Mouse (Mus musculus) midbrain, embryonic 13.5 days (tissue): ENCODE measurements around the gene Syt14. TPM values are rescaled to one million over a fixed set of nuclear protein-coding genes. Genes with fewer than 3 reads are reported as not detected.
A peak's percentile ranks its signal among the peaks of the same experiment; 100 is the strongest.

Source experiments
- ATAC-seq: fragments of 200-750 bp; cut with Nextera tagmentation; 2 replicates; pipeline ENCODE4 v1.8.0; 2017; ENCODE audit warnings: mild to moderate bottlenecking, moderate TSS enrichment, moderate library complexity
- H3K27ac ChIP-seq: fragments of 300-500 bp; sonication (generic); 2 replicates; pipeline ENCODE4 v1.5.1; 2015; ENCODE audit warnings: inconsistent platforms, mild to moderate bottlenecking, moderate library complexity
- H3K27me3 ChIP-seq: fragments of 300-500 bp; sonication (generic); 2 replicates; pipeline ENCODE4 v1.6.1; 2015; ENCODE audit warnings: mild to moderate bottlenecking, inconsistent platforms
- H3K36me3 ChIP-seq: fragments of 300-500 bp; sonication (generic); 2 replicates; pipeline ENCODE4 v1.6.1; 2015; ENCODE audit warnings: mild to moderate bottlenecking, inconsistent platforms
- H3K4me1 ChIP-seq: fragments of 300-500 bp; sonication (generic); replicated peaks from 2 replicates; pipeline ENCODE4 v1.6.1; 2015; ENCODE audit warnings: inconsistent platforms
- H3K4me2 ChIP-seq: fragments of 300-500 bp; sonication (generic); replicated peaks from 2 replicates; pipeline ENCODE4 v1.6.1; 2015; ENCODE audit warnings: moderate library complexity, mild to moderate bottlenecking, inconsistent platforms
- H3K4me3 ChIP-seq: fragments of 300-500 bp; sonication (generic); replicated peaks from 2 replicates; pipeline ENCODE4 v1.5.1; 2015; ENCODE audit warnings: mild to moderate bottlenecking, inconsistent platforms
- H3K9ac ChIP-seq: fragments of 300-500 bp; sonication (generic); replicated peaks from 2 replicates; pipeline ENCODE4 v1.6.1; 2015; ENCODE audit warnings: mild to moderate bottlenecking, inconsistent platforms
- H3K9me3 ChIP-seq: fragments of 300-500 bp; sonication (generic); 2 replicates; pipeline ENCODE4 v1.6.1; 2016; ENCODE audit warnings: mild to moderate bottlenecking, inconsistent platforms
- WGBS: fragments of 180-500 bp; shearing (Covaris S2); methylation state at CpG from one replicate; pipeline ENCODE4 v1.1.7; 2015; 5-methylcytosine and 5-hydroxymethylcytosine counted together
- polyA plus RNA-seq: library from polyadenylated mRNA; unstranded; fragments of >200 nt; fragmentation: Nextera tagmentation; extraction: Ambion mirVana; gene quantifications from 2 replicates; pipeline ENCODE4 v1.2.1, GENCODE M21; 2015

Gene Syt14
- polyA plus RNA-seq, 1 experiment from 2014 or later, result 8.9 TPM

DNA sequence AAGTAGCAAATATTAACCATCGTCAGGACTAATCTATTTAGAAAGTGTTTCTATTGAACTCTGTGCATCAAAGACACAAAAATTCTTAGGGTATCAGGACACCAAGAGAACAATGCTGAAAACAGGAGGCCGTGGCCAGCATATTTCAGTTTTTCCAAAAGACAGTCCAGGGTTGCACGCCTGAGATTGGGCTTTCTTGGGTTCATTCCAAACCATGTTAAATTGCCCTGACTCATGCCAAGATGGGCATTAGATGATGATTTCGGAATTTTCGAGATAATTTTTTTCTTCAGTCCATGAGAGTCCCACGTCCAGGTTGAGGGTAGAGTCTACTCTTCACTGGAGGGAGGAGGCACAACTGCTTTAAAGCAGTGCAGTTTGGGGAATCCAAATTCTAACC is 178.6 kb downstream of the Syt14 start:
- H3K9ac ChIP-seq, result no peak overlapping the region
- no peak for ATAC-seq
- H3K4me1 ChIP-seq, result peaks cover 41% of the 10 kb centered on the region
- H3K4me3 ChIP-seq, result no peak overlapping the region
- H3K4me2 ChIP-seq, result no peak overlapping the region
- H3K27ac ChIP-seq, result no peak overlapping the region
- no peaks in the 10 kb centered on the region for H3K36me3 ChIP-seq
- no peaks in the 10 kb centered on the region for H3K9me3 ChIP-seq
- peaks cover 24% of the 10 kb centered on the region for H3K27me3 ChIP-seq
- 73% methylated on average over 6 of the region's 6 CpGs for WGBS

DNA sequence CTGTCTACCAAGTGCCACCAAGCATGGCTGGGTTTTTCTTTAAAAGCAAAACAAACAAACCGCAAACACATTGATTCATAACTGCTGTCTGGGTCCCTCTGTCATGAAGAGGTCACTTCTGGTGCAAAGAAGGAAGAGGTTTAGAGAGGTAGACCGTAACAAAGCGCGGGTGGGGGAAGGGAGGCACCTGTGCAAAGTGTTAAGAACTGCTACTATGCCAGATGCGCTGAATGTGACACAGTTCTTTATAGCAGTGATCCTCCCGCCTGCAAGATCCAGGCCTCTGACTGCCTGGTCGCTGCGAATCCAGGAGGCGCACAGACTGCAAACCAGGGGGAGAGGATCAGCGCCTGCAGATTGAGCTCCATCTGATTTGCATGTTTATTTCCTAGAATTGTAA is 179.2 kb downstream of the Syt14 start:
- no peaks in the 10 kb centered on the region for H3K36me3 ChIP-seq
- H3K4me1 ChIP-seq, result peaks cover 46% of the 10 kb centered on the region
- H3K9me3 ChIP-seq, result no peaks in the 10 kb centered on the region
- no peak overlapping the region for H3K9ac ChIP-seq
- peaks cover 25% of the 10 kb centered on the region for H3K27me3 ChIP-seq
- WGBS, result 7% methylated on average over 10 of the region's 10 CpGs
- no peak for ATAC-seq
- no peak overlapping the region for H3K4me3 ChIP-seq
- peak overlapping the region; percentile 97 for H3K27ac ChIP-seq
- H3K4me2 ChIP-seq, result peak overlapping the region; percentile 87

DNA sequence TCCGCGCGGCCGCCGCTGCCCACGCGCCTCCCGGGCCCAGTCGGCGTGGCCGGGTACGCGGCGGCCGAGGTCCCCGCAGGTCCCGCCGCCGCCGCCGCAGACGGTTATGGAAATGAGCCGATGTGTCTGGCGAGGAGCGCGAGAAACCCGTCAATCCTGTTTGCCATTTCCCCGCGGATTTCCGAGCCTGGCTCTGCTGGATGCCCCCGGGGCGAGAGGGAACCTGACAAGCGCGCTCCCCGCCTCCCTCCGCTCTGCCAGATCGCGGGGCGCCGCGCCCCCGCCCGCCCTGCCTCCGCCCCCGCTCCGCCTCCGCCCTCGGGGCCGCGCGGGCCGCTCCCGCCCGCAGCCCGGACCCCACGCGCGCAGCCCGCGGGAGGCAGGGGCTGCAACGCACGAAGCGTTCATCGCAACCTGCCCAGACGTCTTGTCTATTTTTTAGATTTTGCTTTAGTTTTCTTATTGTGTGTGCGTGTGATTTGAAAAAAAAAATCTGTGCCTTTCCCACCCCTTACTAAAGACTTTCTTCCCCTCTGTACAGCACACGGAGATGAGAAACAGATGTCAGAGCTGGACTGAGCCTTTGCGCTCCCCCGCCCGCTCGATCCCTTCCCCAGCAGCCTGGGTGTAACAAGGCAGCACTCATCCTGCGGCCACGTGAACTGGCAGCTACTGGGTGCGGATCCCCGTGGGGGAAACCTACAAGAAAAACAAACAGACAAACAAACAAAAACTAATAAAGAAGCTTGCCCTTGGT is 179.9 kb downstream of the Syt14 start, which contains the start of gene Sertad4:
Gene Sertad4 (minus strand): TSS at position 283 of the 757 bp plus-strand sequence.
- H3K27ac ChIP-seq, result peak within 1 kb of the TSS; percentile 97
- H3K4me2 ChIP-seq, result peak within 1 kb of the TSS; percentile 87
- peak; percentile 61 for ATAC-seq
- H3K4me1 ChIP-seq, result peaks cover 54% of the 10 kb centered on the region
- WGBS, result under 1% methylated on average over 70 of the region's 75 CpGs
- no peaks in the 10 kb centered on the region for H3K36me3 ChIP-seq
- peak within 1 kb of the TSS; percentile 97 for H3K9ac ChIP-seq
- peak within 1 kb of the TSS; percentile 73 for H3K4me3 ChIP-seq
- no peaks in the 10 kb centered on the region for H3K9me3 ChIP-seq
- H3K27me3 ChIP-seq, result peaks cover 27% of the 10 kb centered on the region

DNA sequence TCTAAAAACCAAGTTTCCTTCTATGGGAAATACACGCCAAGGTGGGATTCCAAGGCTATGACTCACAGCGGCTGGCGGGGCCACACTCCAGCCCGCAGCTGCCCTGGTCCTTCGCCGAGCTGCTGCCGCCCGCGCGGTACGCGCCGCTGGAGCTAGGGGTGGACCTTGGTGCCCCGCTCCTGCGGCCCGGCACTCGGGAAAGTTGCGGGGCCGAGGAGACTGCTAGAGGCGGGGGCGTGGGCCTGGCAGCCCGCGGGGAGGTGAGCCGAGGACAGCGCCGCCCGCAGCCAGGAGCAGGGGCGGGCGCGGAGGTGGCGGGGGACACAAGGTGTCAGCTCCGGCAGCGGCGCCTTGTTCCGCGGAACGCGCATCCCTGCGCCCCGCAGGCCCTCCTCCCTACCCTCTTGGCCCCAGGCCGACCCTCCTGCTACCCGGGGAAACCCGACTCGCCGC is 180.7 kb downstream of the Syt14 start:
- Histone ChIP-seq H3K27ac (peak overlapping the region; percentile 97), H3K4me3 (peak overlapping the region; percentile 73), H3K36me3 (peaks cover 2% of the 10 kb centered on the region; the same call in 1 of the 2 replicates), H3K27me3 (peaks cover 29% of the 10 kb centered on the region), H3K4me2 (peak overlapping the region; percentile 87), H3K9me3 (no peaks in the 10 kb centered on the region), H3K9ac (peak overlapping the region; percentile 97), H3K4me1 (peaks cover 56% of the 10 kb centered on the region)
- under 1% methylated on average over 43 of the region's 45 CpGs for WGBS
- peak; percentile 63 for ATAC-seq

DNA sequence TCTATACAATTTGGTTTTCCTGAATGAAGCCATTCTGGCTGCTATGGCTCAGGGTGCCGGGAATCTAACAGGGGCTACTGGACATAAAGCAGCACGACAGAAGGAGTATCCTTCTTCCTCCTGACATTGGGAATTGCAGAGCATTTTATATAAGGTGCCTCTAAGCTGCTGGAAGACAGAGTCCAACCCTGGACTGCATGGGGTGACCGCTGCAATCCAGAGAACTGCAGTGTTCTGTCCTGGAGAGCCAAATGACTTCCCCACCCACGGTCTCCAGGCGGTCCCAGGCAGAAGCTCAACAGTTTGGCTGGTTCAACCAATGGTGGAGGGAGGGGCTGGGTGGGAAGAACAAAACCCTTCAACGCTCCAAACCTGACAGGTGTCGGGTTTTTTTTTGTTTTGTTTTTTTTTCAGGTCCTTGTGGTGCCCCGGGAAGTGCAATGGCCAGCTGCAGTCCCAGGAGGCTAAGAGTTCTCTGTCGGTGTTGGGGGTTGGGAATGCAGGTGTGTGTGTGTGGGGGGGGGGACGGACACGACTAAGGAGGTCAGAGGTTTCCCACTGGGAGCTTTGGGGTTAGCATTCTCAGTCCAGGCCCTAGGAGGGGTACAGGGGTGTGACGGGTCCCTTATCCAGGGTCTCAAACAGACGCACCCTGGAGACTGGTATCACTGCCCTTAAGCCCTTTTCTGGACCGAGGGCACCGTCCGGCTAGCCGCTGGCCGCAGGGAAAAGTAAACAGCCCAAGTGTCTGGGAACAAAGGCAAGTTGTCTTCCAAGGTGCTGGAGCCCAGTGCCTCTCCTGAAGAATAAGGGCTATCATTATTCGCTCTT is 181.4 kb downstream of the Syt14 start:
- Histone ChIP-seq H3K4me1 (peaks cover 56% of the 10 kb centered on the region), H3K9ac (peak overlapping the region; percentile 97), H3K27me3 (peaks cover 34% of the 10 kb centered on the region), H3K36me3 (peaks cover 8% of the 10 kb centered on the region), H3K27ac (peak overlapping the region; percentile 97), H3K4me3 (peak overlapping the region; percentile 73), H3K9me3 (no peaks in the 10 kb centered on the region), H3K4me2 (peak overlapping the region; percentile 87)
- WGBS, result 4% methylated on average over 19 of the region's 19 CpGs
- ATAC-seq, result no peak; the same call in none of the 2 replicates

DNA sequence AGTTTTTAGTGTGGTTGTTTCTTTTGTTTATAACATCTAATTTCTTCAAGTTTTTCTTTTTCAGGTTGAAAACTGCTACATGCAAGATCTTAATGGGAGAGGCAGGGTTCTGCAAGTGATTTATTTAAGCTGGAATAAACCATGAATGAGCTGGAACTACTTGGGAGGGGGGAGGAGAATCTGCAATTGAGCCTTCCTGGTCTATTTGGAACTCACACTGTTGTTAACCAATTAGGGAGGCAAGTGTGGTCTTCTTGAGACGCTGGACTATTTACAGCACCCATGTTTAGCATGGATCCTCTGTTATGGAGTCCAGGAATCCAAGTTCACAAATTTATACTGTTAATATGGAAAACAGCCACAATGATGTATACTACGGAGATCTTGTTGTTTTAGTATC is 182.1 kb downstream of the Syt14 start:
- peak overlapping the region; percentile 97 for H3K9ac ChIP-seq
- peak overlapping the region; percentile 87 for H3K4me2 ChIP-seq
- H3K36me3 ChIP-seq, result peaks cover 16% of the 10 kb centered on the region
- no peaks in the 10 kb centered on the region for H3K9me3 ChIP-seq
- H3K27me3 ChIP-seq, result peaks cover 34% of the 10 kb centered on the region
- peaks cover 56% of the 10 kb centered on the region for H3K4me1 ChIP-seq
- ATAC-seq, result no peak
- H3K27ac ChIP-seq, result peak overlapping the region; percentile 97
- H3K4me3 ChIP-seq, result peak overlapping the region; percentile 73
- WGBS, result 49% methylated on average over 2 of the region's 2 CpGs

DNA sequence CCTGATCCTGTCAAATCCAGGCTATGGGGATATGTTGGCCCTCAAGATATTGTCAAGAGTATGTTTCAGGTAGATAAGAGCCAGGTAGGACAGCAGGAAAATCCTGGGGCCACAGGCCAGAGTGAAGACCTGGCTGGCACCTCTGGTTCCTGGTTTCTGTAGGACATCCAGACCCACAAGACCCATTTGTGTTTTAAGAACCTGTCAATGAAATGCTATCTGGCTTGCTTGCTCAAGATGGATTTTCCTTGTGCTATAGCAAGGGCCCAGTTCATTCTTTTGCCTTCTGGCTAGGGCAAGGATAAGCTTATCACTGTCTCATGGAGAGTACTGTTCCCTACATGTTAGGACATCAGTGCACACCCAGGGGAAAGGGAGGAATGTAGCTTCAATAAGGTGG is 183.5 kb downstream of the Syt14 start:
- Histone ChIP-seq H3K36me3 (peaks cover 29% of the 10 kb centered on the region), H3K4me1 (peaks cover 56% of the 10 kb centered on the region), H3K27ac (peak overlapping the region; percentile 80), H3K9ac (0 out of 2 replicates have a peak overlapping the region, but pooled peaks have one; percentile 53), H3K27me3 (peaks cover 32% of the 10 kb centered on the region), H3K4me3 (peak overlapping the region; percentile 23), H3K9me3 (no peaks in the 10 kb centered on the region), H3K4me2 (peak overlapping the region; percentile 87)
- ATAC-seq, result no peak

DNA sequence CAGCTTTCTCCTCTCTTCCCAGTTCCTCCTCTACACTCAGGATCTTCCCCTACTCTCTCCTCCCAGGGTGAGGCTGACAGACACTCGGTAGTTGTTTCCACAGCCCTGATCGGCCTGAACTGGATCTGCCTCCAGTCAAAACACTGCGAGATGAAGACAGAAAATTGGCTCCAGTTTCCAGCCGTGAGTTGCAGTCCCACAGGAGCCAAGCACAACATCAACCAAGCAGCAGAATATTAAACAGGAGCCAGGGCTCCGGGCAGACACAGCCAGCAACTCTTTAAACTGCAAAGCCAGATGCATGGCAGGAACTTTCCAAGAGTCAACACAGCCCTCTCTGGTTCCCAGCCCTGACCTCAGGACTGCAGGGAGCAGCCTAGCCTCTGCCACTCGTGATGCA is 183.9 kb downstream of the Syt14 start:
- Histone ChIP-seq H3K36me3 (peaks cover 33% of the 10 kb centered on the region), H3K4me1 (peaks cover 53% of the 10 kb centered on the region), H3K27ac (peak overlapping the region; percentile 80), H3K4me3 (peak overlapping the region; percentile 23), H3K9me3 (no peaks in the 10 kb centered on the region), H3K27me3 (peaks cover 32% of the 10 kb centered on the region), H3K9ac (0 out of 2 replicates have a peak overlapping the region, but pooled peaks have one; percentile 53), H3K4me2 (peak overlapping the region; percentile 87)
- 5% methylated on average over 6 of the region's 6 CpGs for WGBS
- ATAC-seq, result peak; percentile 27; the same call in 1 of the 2 replicates

DNA sequence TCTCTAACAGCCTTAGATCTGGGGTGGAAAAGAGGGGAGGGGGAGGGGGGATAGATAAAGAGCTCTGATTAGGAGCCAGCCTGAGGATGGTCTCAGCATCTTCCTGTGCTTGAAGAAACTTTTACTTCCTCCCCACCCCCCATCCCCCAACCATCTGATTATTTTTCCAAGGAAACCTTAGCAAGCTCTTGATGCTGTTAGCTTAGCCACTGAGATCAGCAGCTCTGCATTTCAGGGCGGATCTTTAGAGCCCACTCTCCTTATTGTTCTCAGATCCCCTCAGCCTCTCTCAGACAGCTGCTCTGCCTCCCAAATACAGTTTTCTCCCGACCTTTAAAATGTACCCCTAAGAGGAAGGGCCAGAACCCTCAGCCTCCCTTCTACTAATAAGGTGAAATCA is 184.4 kb downstream of the Syt14 start:
- H3K4me3 ChIP-seq, result peak overlapping the region; percentile 23
- no peak; the same call in 1 of the 2 replicates for ATAC-seq

DNA sequence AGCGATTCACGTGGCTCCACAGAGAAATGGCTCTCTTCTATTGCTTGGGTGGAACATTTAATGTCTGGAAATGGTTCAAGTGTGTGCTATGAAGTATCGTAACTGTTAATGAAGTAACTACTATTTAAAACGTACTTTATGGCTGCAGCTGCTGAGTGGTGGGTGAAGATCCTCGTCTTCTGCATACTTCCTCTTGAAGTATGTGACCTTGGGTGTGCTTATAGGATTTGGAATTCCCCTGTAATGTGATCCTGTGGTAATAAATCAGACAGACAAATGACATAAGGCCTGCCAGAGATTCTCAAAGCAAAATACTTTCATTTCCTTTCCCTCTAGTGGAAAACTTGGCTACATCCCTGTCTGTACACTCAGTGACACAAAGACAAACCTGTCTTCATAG is 186.0 kb downstream of the Syt14 start:
- no peak overlapping the region for H3K4me2 ChIP-seq
- H3K27me3 ChIP-seq, result peaks cover 32% of the 10 kb centered on the region
- no peak overlapping the region for H3K9ac ChIP-seq
- no peak for ATAC-seq
- WGBS, result 87% methylated on average over 5 of the region's 5 CpGs
- H3K27ac ChIP-seq, result no peak overlapping the region
- H3K9me3 ChIP-seq, result no peaks in the 10 kb centered on the region
- H3K4me3 ChIP-seq, result no peak overlapping the region
- H3K36me3 ChIP-seq, result peaks cover 48% of the 10 kb centered on the region
- peaks cover 50% of the 10 kb centered on the region for H3K4me1 ChIP-seq

More for the DNA sequence above, 184.4 kb downstream of the Syt14 start:
- H3K27me3 ChIP-seq, result peaks cover 32% of the 10 kb centered on the region
- no peaks in the 10 kb centered on the region for H3K9me3 ChIP-seq
- H3K36me3 ChIP-seq, result peaks cover 38% of the 10 kb centered on the region
- H3K27ac ChIP-seq, result peak overlapping the region; percentile 80
- H3K4me1 ChIP-seq, result peaks cover 48% of the 10 kb centered on the region
- peak overlapping the region; percentile 53 for H3K9ac ChIP-seq
- H3K4me2 ChIP-seq, result peak overlapping the region; percentile 87
- WGBS, result 0% methylated on average over 2 of the region's 2 CpGs

DNA sequence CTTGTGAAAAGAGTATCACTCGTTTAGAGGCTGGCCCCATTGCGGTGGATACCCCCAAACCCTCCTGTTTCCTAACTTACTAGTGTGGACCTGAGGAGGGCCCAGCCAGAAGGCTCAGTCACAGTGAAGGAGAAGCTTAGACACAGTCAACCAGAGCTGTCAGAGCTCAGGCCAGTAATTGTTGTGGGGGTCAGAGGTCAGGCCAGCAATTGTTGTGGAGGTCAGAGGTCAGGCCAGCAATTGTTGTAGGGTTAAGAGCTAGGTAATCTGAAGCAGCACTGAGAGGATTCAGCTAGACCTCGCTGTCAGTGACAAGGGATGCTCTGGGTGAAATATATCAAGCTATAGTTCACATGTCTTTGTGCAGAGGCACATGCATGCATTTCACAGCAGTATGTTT is 188.3 kb downstream of the Syt14 start:
- ATAC-seq, result no peak
- H3K27ac ChIP-seq, result no peak overlapping the region
- H3K4me2 ChIP-seq, result no peak overlapping the region
- H3K4me3 ChIP-seq, result no peak overlapping the region
- peaks cover 14% of the 10 kb centered on the region; the same call in 1 of the 2 replicates for H3K27me3 ChIP-seq
- H3K9me3 ChIP-seq, result no peaks in the 10 kb centered on the region
- 6% methylated on average over 3 of the region's 3 CpGs for WGBS
- H3K9ac ChIP-seq, result no peak overlapping the region
- peaks cover 55% of the 10 kb centered on the region for H3K36me3 ChIP-seq
- H3K4me1 ChIP-seq, result peaks cover 27% of the 10 kb centered on the region
